ENCODE assay signal across 7 mouse cellular contexts in genomic region chr15:102280623-102281022, GRCm38 (mm10). TPM values are rescaled to one million over a fixed set of nuclear protein-coding genes. Genes with fewer than 3 reads are reported as not detected.
DNase-seq lines count a peak whose midpoint lies in the region; ATAC-seq and TF ChIP-seq lines count a peak whose summit lies in the region.

No protein-coding gene starts in this region.

- peak overlapping the region; percentile 97 for H3K4me3 ChIP-seq in kidney, embryonic 15.5 days (replicated peaks)
- peak overlapping the region; percentile 95 for H3K4me3 ChIP-seq in embryonic facial prominence, embryonic 10.5 days
- H3K4me3 ChIP-seq in hindbrain, postnatal 0 days (ENCODE audit: low read length): no peak overlapping the region
- no peak overlapping the region for H3K4me3 ChIP-seq in midbrain, postnatal 0 days (ENCODE audit: low read depth, low read length)

- no peak for DNase-seq in kidney, postnatal 4 days
- no peak for DNase-seq in embryonic facial prominence, embryonic 10.5 days (ENCODE audit: low spot score)
- no peak for DNase-seq in hindbrain, postnatal 0 days (ENCODE audit: low spot score)
- DNase-seq in midbrain, postnatal 0 days (ENCODE audit: low spot score): no peak
- no peak for DNase-seq in adrenal gland, postnatal 25 days
- DNase-seq in thymus, postnatal 0 days (ENCODE audit: low spot score): no peak

- no peak for TF ChIP-seq CTCF in hindbrain, postnatal 0 days (IDR thresholded peaks at IDR 0.05; ENCODE audit: low read depth)
- TF ChIP-seq CTCF in midbrain, postnatal 0 days (IDR thresholded peaks at IDR 0.05): no peak

- H3K27me3 ChIP-seq in kidney, embryonic 15.5 days: no peaks in the 10 kb centered on the region
- no peaks in the 10 kb centered on the region for H3K27me3 ChIP-seq in embryonic facial prominence, embryonic 10.5 days (replicated peaks; ENCODE audit: low read depth, poor library complexity, severe bottlenecking)
- no peaks in the 10 kb centered on the region for H3K27me3 ChIP-seq in hindbrain, postnatal 0 days (ENCODE audit: insufficient read depth, low read length)
- H3K27me3 ChIP-seq in midbrain, postnatal 0 days (ENCODE audit: insufficient read depth, low read length): no peaks in the 10 kb centered on the region

- peak overlapping the region; percentile 87 for H3K4me2 ChIP-seq in kidney, embryonic 15.5 days
- peak overlapping the region; percentile 84 for H3K4me2 ChIP-seq in hindbrain, postnatal 0 days (ENCODE audit: low read depth, low read length)
- peak overlapping the region; percentile 88; the same call in 1 of the 2 replicates for H3K4me2 ChIP-seq in midbrain, postnatal 0 days (ENCODE audit: low read depth, low read length, poor library complexity, severe bottlenecking)

- ATAC-seq in kidney, embryonic 15.5 days (replicated peaks; ENCODE audit: low FRiP score): no peak
- ATAC-seq in hindbrain, postnatal 0 days: no peak
- no peak for ATAC-seq in midbrain, postnatal 0 days (ENCODE audit: low FRiP score)

- peaks cover 28% of the 10 kb centered on the region for H3K36me3 ChIP-seq in kidney, embryonic 15.5 days
- peaks cover 31% of the 10 kb centered on the region for H3K36me3 ChIP-seq in embryonic facial prominence, embryonic 10.5 days (replicated peaks)
- peaks cover 14% of the 10 kb centered on the region for H3K36me3 ChIP-seq in hindbrain, postnatal 0 days (ENCODE audit: insufficient read depth, low read length)
- H3K36me3 ChIP-seq in midbrain, postnatal 0 days (ENCODE audit: insufficient read depth, low read length): peaks cover 20% of the 10 kb centered on the region

- 93% methylated on average over 19 of the region's 19 CpGs for WGBS in kidney, embryonic 15.5 days
- WGBS in embryonic facial prominence, embryonic 10.5 days: 95% methylated on average over 19 of the region's 19 CpGs
- 95% methylated on average over 19 of the region's 19 CpGs for WGBS in hindbrain, postnatal 0 days
- WGBS in midbrain, postnatal 0 days: 96% methylated on average over 19 of the region's 19 CpGs

- H3K9ac ChIP-seq in kidney, embryonic 15.5 days: peak overlapping the region; percentile 81; the same call in 1 of the 2 replicates
- H3K9ac ChIP-seq in hindbrain, postnatal 0 days (replicated peaks; ENCODE audit: low read length): no peak overlapping the region
- H3K9ac ChIP-seq in midbrain, postnatal 0 days (replicated peaks; ENCODE audit: low read length, poor library complexity, severe bottlenecking): no peak overlapping the region

- peaks cover 24% of the 10 kb centered on the region for H3K4me1 ChIP-seq in kidney, embryonic 15.5 days
- peaks cover 24% of the 10 kb centered on the region for H3K4me1 ChIP-seq in embryonic facial prominence, embryonic 10.5 days
- peaks cover 8% of the 10 kb centered on the region for H3K4me1 ChIP-seq in hindbrain, postnatal 0 days (ENCODE audit: insufficient read depth, low read length)
- peaks cover 6% of the 10 kb centered on the region; the same call in 1 of the 2 replicates for H3K4me1 ChIP-seq in midbrain, postnatal 0 days (ENCODE audit: insufficient read depth, low read length)

- no peak overlapping the region for H3K27ac ChIP-seq in kidney, embryonic 15.5 days
- peak overlapping the region; percentile 93; the same call in 1 of the 2 replicates for H3K27ac ChIP-seq in embryonic facial prominence, embryonic 10.5 days (replicated peaks)
- H3K27ac ChIP-seq in hindbrain, postnatal 0 days: no peak overlapping the region
- H3K27ac ChIP-seq in midbrain, postnatal 0 days (ENCODE audit: low read depth, low read length): no peak overlapping the region

- no peaks in the 10 kb centered on the region for H3K9me3 ChIP-seq in kidney, embryonic 15.5 days (replicated peaks)
- no peaks in the 10 kb centered on the region for H3K9me3 ChIP-seq in embryonic facial prominence, embryonic 10.5 days
- no peaks in the 10 kb centered on the region for H3K9me3 ChIP-seq in hindbrain, postnatal 0 days (ENCODE audit: low read length)
- no peaks in the 10 kb centered on the region for H3K9me3 ChIP-seq in midbrain, postnatal 0 days (ENCODE audit: low read length)

RNA-seq across cellular contexts. Expression of gene Mfsd5, which starts 1.4 kb away (rescaled TPM):
- polyA plus RNA-seq in kidney, embryonic 15.5 days (2015; fragmentation: Nextera tagmentation; extraction: Ambion mirVana): 68.6 and 69.8 TPM in 2 replicates
- polyA plus RNA-seq in embryonic facial prominence, embryonic 10.5 days (2016; fragmentation: Nextera tagmentation; extraction: Ambion mirVana): 63.2 and 66.4 TPM in 2 replicates
- 50.7 and 52.3 TPM in 2 replicates for total RNA-seq in hindbrain, postnatal 0 days (2014; rRNA removed)
- polyA plus RNA-seq in hindbrain, postnatal 0 days (2015; fragmentation: Nextera tagmentation; extraction: Ambion mirVana): 67.9 and 68.3 TPM in 2 replicates
- 43.3 and 59.3 TPM in 2 replicates for total RNA-seq in midbrain, postnatal 0 days (2014; rRNA removed)
- polyA plus RNA-seq in midbrain, postnatal 0 days (2015; fragmentation: Nextera tagmentation; extraction: Ambion mirVana): 63.5 and 67.3 TPM in 2 replicates
- 36.3 and 36.7 TPM in 2 replicates for total RNA-seq in adrenal gland, postnatal 25 days (2021)
- 53.5 and 55.1 TPM in 2 replicates for polyA plus RNA-seq in thymus, postnatal 0 days (2015; fragmentation: Nextera tagmentation; extraction: Ambion mirVana)

RNA-seq across cellular contexts. Expression of gene Gm9918, which starts 10.3 kb away (rescaled TPM):
- 0.44 and 0.55 TPM in 2 replicates for polyA plus RNA-seq in kidney, embryonic 15.5 days (2015; fragmentation: Nextera tagmentation; extraction: Ambion mirVana)
- polyA plus RNA-seq in embryonic facial prominence, embryonic 10.5 days (2016; fragmentation: Nextera tagmentation; extraction: Ambion mirVana): 0.75 and 1.3 TPM in 2 replicates
- not detected in 2 replicates for total RNA-seq in hindbrain, postnatal 0 days (2014; rRNA removed)
- polyA plus RNA-seq in hindbrain, postnatal 0 days (2015; fragmentation: Nextera tagmentation; extraction: Ambion mirVana): 0.06 TPM in 1 of 2 replicates, not detected in the other
- not detected in 2 replicates for total RNA-seq in midbrain, postnatal 0 days (2014; rRNA removed)
- not detected in 2 replicates for polyA plus RNA-seq in midbrain, postnatal 0 days (2015; fragmentation: Nextera tagmentation; extraction: Ambion mirVana)
- total RNA-seq in adrenal gland, postnatal 25 days (2021): 0.15 TPM in 1 of 2 replicates, not detected in the other
- 0.17 and 0.26 TPM in 2 replicates for polyA plus RNA-seq in thymus, postnatal 0 days (2015; fragmentation: Nextera tagmentation; extraction: Ambion mirVana)

RNA-seq across cellular contexts. Expression of gene Espl1, which starts 15.4 kb away (rescaled TPM):
- 23.5 and 31.0 TPM in 2 replicates for polyA plus RNA-seq in kidney, embryonic 15.5 days (2015; fragmentation: Nextera tagmentation; extraction: Ambion mirVana)
- 55.4 and 57.6 TPM in 2 replicates for polyA plus RNA-seq in embryonic facial prominence, embryonic 10.5 days (2016; fragmentation: Nextera tagmentation; extraction: Ambion mirVana)
- total RNA-seq in hindbrain, postnatal 0 days (2014; rRNA removed): 5.3 and 7.3 TPM in 2 replicates
- polyA plus RNA-seq in hindbrain, postnatal 0 days (2015; fragmentation: Nextera tagmentation; extraction: Ambion mirVana): 2.3 and 3.8 TPM in 2 replicates
- 2.7 and 4.5 TPM in 2 replicates for total RNA-seq in midbrain, postnatal 0 days (2014; rRNA removed)
- polyA plus RNA-seq in midbrain, postnatal 0 days (2015; fragmentation: Nextera tagmentation; extraction: Ambion mirVana): 1.7 and 2.7 TPM in 2 replicates
- 4.1 and 6.3 TPM in 2 replicates for total RNA-seq in adrenal gland, postnatal 25 days (2021)
- 17.7 and 18.0 TPM in 2 replicates for polyA plus RNA-seq in thymus, postnatal 0 days (2015; fragmentation: Nextera tagmentation; extraction: Ambion mirVana)

RNA-seq across cellular contexts. Expression of gene Rarg, which starts 23.3 kb away (rescaled TPM):
- 27.9 and 30.3 TPM in 2 replicates for polyA plus RNA-seq in kidney, embryonic 15.5 days (2015; fragmentation: Nextera tagmentation; extraction: Ambion mirVana)
- 77.8 and 90.2 TPM in 2 replicates for polyA plus RNA-seq in embryonic facial prominence, embryonic 10.5 days (2016; fragmentation: Nextera tagmentation; extraction: Ambion mirVana)
- 8.8 and 11.4 TPM in 2 replicates for total RNA-seq in hindbrain, postnatal 0 days (2014; rRNA removed)
- polyA plus RNA-seq in hindbrain, postnatal 0 days (2015; fragmentation: Nextera tagmentation; extraction: Ambion mirVana): 3.8 and 4.4 TPM in 2 replicates
- 4.4 and 12.6 TPM in 2 replicates for total RNA-seq in midbrain, postnatal 0 days (2014; rRNA removed)
- 3.9 and 4.2 TPM in 2 replicates for polyA plus RNA-seq in midbrain, postnatal 0 days (2015; fragmentation: Nextera tagmentation; extraction: Ambion mirVana)
- 21.5 and 25.7 TPM in 2 replicates for total RNA-seq in adrenal gland, postnatal 25 days (2021)
- 6.0 and 7.4 TPM in 2 replicates for polyA plus RNA-seq in thymus, postnatal 0 days (2015; fragmentation: Nextera tagmentation; extraction: Ambion mirVana)

RNA-seq across cellular contexts. Expression of gene Pfdn5, which starts 45.3 kb away (rescaled TPM):
- 382 and 393 TPM in 2 replicates for polyA plus RNA-seq in kidney, embryonic 15.5 days (2015; fragmentation: Nextera tagmentation; extraction: Ambion mirVana)
- 353 and 356 TPM in 2 replicates for polyA plus RNA-seq in embryonic facial prominence, embryonic 10.5 days (2016; fragmentation: Nextera tagmentation; extraction: Ambion mirVana)
- 119 and 139 TPM in 2 replicates for total RNA-seq in hindbrain, postnatal 0 days (2014; rRNA removed)
- polyA plus RNA-seq in hindbrain, postnatal 0 days (2015; fragmentation: Nextera tagmentation; extraction: Ambion mirVana): 531 and 540 TPM in 2 replicates
- 145 and 153 TPM in 2 replicates for total RNA-seq in midbrain, postnatal 0 days (2014; rRNA removed)
- polyA plus RNA-seq in midbrain, postnatal 0 days (2015; fragmentation: Nextera tagmentation; extraction: Ambion mirVana): 525 and 567 TPM in 2 replicates
- 379 TPM in 2 replicates for total RNA-seq in adrenal gland, postnatal 25 days (2021)
- polyA plus RNA-seq in thymus, postnatal 0 days (2015; fragmentation: Nextera tagmentation; extraction: Ambion mirVana): 446 and 454 TPM in 2 replicates

Comparison
In these comparisons a context has a peak if more than half of its experiments do, and no peak if none do; other contexts are left out.
1. H3K4me3 ChIP-seq: peak in kidney, embryonic 15.5 days (single experiment) and embryonic facial prominence, embryonic 10.5 days (single experiment); none in hindbrain, postnatal 0 days (single experiment) and midbrain, postnatal 0 days (single experiment).
2. Peak in every context shown above with its lines, with median percentiles within 50 percentile points of each other: H3K4me2 ChIP-seq.